Mouse (Mus musculus) stomach, embryonic 16.5 days (tissue): ENCODE measurements at regions not wholly inside any gene's neighbourhood (a gene's known extent, or its start where the extent isn't known, plus 50 kb on each side); places are given as distances from the start of the nearest gene placed in this dataset.

Source experiments
- ATAC-seq: fragments of 200-750 bp; cut with Nextera tagmentation; 2 replicates; pipeline ENCODE4 v1.8.0; 2017; ENCODE audit warnings: moderate number of reproducible peaks, moderate TSS enrichment; ENCODE audit not compliant: insufficient read depth, low FRiP score
- H3K27ac ChIP-seq: fragments of 300-500 bp; sonication (generic); 2 replicates; pipeline ENCODE4 v1.5.1; 2014; ENCODE audit warnings: low read length
- H3K27me3 ChIP-seq: fragments of 300-500 bp; sonication (generic); 2 replicates; pipeline ENCODE4 v1.6.1; 2014; ENCODE audit warnings: low read length, control low read depth, mixed read lengths; ENCODE audit not compliant: control insufficient read depth, insufficient read depth
- H3K36me3 ChIP-seq: fragments of 300-500 bp; sonication (generic); 2 replicates; pipeline ENCODE4 v1.6.1; 2014; ENCODE audit warnings: low read length; ENCODE audit not compliant: control insufficient read depth, insufficient read depth
- H3K4me1 ChIP-seq: fragments of 300-500 bp; sonication (generic); 2 replicates; pipeline ENCODE4 v1.6.1; 2014; ENCODE audit warnings: low read length, control low read depth, mixed read lengths; ENCODE audit not compliant: control insufficient read depth, insufficient read depth
- H3K4me2 ChIP-seq: fragments of 300-500 bp; sonication (generic); 2 replicates; pipeline ENCODE4 v1.6.1; 2014; ENCODE audit warnings: low read depth, low read length, mixed read lengths
- H3K4me3 ChIP-seq: fragments of 300-500 bp; sonication (generic); replicated peaks from 2 replicates; pipeline ENCODE4 v1.5.1; 2014; ENCODE audit warnings: mild to moderate bottlenecking, low read length
- H3K9ac ChIP-seq: fragments of 300-500 bp; sonication (generic); 2 replicates; pipeline ENCODE4 v1.6.1; 2014; ENCODE audit warnings: low read length
- H3K9me3 ChIP-seq: fragments of 300-500 bp; sonication (generic); replicated peaks from 2 replicates; pipeline ENCODE4 v1.6.1; 2016; ENCODE audit warnings: low read length, control low read depth; ENCODE audit not compliant: control insufficient read depth
- WGBS: fragments of 180-500 bp; shearing (Covaris S2); extraction: QIAGEN DNeasy Blood & Tissue Kit; methylation state at CpG from one replicate; pipeline ENCODE4 v1.1.7; 2014; 5-methylcytosine and 5-hydroxymethylcytosine counted together

DNA sequence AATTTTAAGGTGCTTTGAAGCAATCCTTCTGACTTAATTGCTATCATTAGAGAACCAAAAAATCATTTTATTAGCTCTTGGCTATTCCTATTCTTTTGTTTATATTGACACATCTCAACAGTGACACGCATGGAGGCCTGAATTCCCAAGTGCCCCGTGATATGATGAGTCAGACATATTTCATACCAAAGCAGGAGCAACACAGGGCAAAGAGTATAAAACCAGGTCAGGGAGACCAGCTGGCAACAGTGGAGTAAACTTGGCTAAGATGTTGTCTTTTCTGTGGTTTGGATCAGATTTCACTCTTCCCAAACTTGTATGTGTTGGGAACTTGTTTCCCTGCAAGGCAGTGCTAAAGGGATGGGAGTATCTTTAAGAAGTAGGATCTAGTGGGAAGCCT lies 500.6 kb upstream of the Camk1g start:
- Histone ChIP-seq H3K36me3 (no peaks in the 10 kb centered on the region), H3K9me3 (no peaks in the 10 kb centered on the region), H3K4me1 (no peaks in the 10 kb centered on the region), H3K27ac (no peak overlapping the region), H3K4me2 (no peak overlapping the region), H3K27me3 (no peaks in the 10 kb centered on the region), H3K4me3 (no peak overlapping the region), H3K9ac (no peak overlapping the region)
- WGBS, result 58% methylated on average over 2 of the region's 2 CpGs
- ATAC-seq, result no peak

DNA sequence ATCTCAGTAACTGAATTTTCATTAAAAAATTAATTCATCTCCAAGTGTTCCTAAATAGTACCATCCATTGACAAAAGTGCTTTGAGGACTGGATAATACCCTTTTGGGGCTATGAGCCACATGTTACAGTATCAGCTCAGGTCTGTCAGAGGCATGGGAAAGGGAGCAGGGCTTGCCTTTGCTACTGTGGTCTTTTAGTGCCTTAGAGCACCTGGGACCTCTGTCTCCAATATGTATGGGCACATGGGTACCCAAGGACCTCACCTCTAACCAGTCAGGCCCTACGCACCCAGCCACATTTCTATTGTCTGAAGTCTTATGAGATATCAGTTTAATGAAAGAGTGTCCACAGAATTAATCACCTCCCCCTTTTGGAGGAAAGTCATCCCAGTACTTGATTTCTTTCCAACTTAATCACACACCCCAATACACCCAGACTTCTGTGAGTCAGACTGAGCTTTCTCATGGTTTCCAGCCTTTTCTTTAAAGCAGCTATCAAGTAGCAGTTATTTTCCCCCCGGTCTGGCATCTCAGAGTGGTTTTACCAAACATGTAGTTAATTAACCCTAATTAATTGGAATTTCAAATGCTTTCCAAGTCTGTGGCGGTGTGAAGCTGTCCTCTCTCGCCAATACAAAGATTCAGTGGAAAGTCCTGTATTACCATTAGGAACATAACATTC lies 498.7 kb upstream of the Camk1g start:
- 86% methylated on average over 4 of the region's 4 CpGs for WGBS
- no peak overlapping the region for H3K9ac ChIP-seq
- no peak overlapping the region for H3K27ac ChIP-seq
- no peak overlapping the region for H3K4me2 ChIP-seq
- ATAC-seq, result no peak
- no peaks in the 10 kb centered on the region for H3K4me1 ChIP-seq
- H3K36me3 ChIP-seq, result no peaks in the 10 kb centered on the region
- no peak overlapping the region for H3K4me3 ChIP-seq
- no peaks in the 10 kb centered on the region for H3K27me3 ChIP-seq
- H3K9me3 ChIP-seq, result no peaks in the 10 kb centered on the region

DNA sequence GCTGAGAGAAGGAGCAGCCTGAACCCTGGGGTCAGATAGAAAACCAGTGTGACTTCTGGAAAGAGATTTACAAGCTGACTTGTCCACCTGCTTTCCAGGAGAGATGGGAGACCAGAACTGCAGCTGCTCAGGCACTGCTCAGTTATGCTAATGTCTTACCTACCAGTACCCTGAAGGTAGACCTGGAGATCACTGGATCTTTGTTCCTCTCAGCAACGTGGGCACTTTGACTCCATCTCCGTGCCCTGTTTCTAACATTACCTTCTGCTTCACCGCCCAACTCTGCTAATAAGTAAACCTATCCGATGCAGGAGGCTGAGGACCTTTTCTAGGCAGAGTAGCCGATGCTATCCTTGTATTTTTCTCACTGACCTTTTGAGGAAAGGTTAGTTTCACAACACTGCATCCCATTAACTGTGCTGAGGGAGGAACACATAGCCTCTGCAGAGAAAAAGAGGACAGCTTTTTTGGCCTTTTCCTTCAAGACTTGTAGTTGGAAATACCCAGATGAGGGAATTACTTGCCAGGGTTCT lies 490.7 kb upstream of the Camk1g start:
- H3K4me2 ChIP-seq, result no peak overlapping the region
- peak overlapping the region; percentile 54; the same call in 1 of the 2 replicates for H3K27ac ChIP-seq
- no peaks in the 10 kb centered on the region for H3K27me3 ChIP-seq
- no peaks in the 10 kb centered on the region for H3K36me3 ChIP-seq
- H3K9ac ChIP-seq, result no peak overlapping the region
- H3K4me1 ChIP-seq, result 0 out of 2 replicates have a peak, but pooled peaks cover 7% of the 10 kb centered on the region
- 74% methylated on average over 5 of the region's 5 CpGs for WGBS
- no peak overlapping the region for H3K4me3 ChIP-seq
- no peak for ATAC-seq
- H3K9me3 ChIP-seq, result no peaks in the 10 kb centered on the region

DNA sequence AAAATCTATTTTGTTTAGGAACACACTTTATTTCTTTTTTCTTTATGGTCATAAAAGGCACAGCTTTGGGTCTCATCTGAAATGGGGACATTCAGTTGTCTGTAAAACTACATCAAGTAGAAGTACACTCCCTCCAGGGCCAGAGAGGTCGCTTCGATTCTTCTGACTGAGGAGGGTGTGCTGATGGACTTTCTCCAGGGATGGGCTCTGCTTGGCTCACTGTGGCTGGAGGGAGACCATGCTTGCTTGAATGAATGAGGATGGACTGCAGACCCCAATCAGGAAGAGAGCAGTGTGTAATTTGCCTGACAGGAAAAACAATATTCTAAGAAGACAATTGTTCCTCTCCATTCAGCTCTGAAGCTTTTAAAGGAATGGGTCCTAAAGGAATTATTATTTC lies 490.3 kb upstream of the Camk1g start:
- H3K27me3 ChIP-seq, result no peaks in the 10 kb centered on the region
- no peak overlapping the region for H3K9ac ChIP-seq
- no peaks in the 10 kb centered on the region for H3K36me3 ChIP-seq
- peak overlapping the region; percentile 54; the same call in 1 of the 2 replicates for H3K27ac ChIP-seq
- 60% methylated on average over 2 of the region's 2 CpGs for WGBS
- no peak overlapping the region for H3K4me3 ChIP-seq
- H3K4me2 ChIP-seq, result no peak overlapping the region
- H3K9me3 ChIP-seq, result no peaks in the 10 kb centered on the region
- H3K4me1 ChIP-seq, result 0 out of 2 replicates have a peak, but pooled peaks cover 7% of the 10 kb centered on the region
- no peak for ATAC-seq

DNA sequence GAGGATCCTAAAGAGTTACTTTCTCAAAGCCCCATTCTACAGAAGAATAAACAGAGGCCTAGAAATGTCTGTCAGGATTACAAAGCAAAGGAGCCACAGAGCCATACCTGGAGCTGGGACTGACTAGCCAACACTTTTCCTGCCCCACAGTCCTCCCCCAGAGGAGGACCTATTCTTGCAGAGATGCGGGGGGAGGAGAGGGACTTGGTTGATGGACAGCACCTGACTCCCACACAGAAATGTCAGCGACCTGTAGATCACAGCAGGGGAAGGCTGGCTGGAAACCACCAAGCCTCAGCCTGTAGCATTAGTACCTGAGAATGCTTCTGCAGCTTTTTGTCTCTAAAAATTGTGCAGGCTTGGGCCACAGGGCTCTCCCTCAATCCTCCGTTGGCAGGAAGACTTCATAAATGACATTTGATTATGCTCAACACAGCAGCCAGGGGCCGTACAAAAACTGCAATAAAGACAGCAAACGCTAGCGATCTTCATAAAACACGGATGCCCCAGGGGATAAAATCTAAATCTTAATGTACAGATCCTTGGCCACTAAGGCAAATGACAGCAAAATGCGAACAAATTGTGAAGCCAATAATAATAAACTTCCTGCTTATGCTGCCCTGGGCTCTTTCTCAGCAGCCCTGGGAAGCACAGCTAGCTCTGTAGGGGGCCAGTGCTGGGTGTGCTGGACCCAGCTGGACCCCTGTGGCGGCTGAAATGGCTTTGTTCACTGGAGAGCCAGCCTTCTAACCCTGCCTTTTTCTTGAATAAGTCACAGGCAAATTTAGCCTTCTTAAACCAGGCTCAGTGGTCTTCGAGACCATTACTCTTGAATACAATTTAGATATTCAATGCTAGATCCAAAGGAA lies 489.4 kb upstream of the Camk1g start:
- Histone ChIP-seq H3K36me3 (no peaks in the 10 kb centered on the region), H3K4me3 (no peak overlapping the region), H3K27ac (peak overlapping the region; percentile 53; the same call in 1 of the 2 replicates), H3K9ac (no peak overlapping the region), H3K4me2 (no peak overlapping the region), H3K27me3 (no peaks in the 10 kb centered on the region), H3K4me1 (0 out of 2 replicates have a peak, but pooled peaks cover 7% of the 10 kb centered on the region), H3K9me3 (no peaks in the 10 kb centered on the region)
- no peak; the same call in 1 of the 2 replicates for ATAC-seq
- WGBS, result 38% methylated on average over 10 of the region's 10 CpGs

DNA sequence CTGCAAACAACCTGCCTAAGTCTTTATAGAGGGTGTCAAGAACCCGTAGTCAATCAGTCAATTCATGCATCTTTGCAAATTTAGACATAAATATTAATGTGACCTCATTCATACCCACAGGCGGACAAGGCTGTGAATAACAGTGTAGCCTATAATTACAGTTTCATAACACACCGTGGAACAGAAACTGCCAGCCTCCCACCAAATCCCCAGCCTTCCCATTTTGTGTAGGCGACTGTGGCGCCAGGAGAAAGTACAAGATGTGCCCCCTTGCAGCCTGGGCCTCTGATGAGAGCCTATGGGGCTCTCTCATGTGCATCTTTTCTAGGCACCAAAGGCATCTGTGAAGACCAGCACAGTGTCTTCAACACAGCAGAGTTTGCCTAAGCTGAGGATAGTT lies 477.8 kb upstream of the Camk1g start:
- Histone ChIP-seq H3K4me2 (no peak overlapping the region), H3K4me3 (no peak overlapping the region)

DNA sequence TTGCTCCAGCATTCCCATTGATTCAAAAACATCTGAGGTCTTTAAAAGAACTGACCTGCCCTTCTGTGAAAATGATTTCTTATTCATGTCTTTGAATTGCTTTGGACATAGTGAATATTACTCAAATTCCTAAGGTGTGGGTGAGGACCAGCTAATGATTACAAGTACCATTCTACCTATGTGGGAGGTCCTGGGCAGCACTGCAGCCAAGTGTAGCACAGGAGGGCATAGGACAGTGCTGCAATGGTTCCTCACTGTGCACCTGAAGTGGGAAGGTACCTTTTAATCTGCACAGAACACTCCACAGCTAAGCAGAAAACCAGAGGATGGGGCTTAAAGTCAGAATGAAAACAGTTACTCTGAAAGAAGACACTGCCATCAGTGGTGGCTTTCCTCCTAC lies 474.8 kb upstream of the Camk1g start:
- Histone ChIP-seq H3K27ac (no peak overlapping the region), H3K36me3 (no peaks in the 10 kb centered on the region), H3K4me3 (no peak overlapping the region), H3K9ac (no peak overlapping the region), H3K4me1 (no peaks in the 10 kb centered on the region), H3K27me3 (no peaks in the 10 kb centered on the region), H3K4me2 (no peak overlapping the region), H3K9me3 (no peaks in the 10 kb centered on the region)
- ATAC-seq, result no peak

More for the DNA sequence above, 477.8 kb upstream of the Camk1g start:
- Histone ChIP-seq H3K9ac (no peak overlapping the region), H3K27ac (no peak overlapping the region), H3K27me3 (no peaks in the 10 kb centered on the region), H3K4me1 (no peaks in the 10 kb centered on the region), H3K36me3 (no peaks in the 10 kb centered on the region), H3K9me3 (no peaks in the 10 kb centered on the region)
- WGBS, result 83% methylated on average over 5 of the region's 5 CpGs
- no peak for ATAC-seq

DNA sequence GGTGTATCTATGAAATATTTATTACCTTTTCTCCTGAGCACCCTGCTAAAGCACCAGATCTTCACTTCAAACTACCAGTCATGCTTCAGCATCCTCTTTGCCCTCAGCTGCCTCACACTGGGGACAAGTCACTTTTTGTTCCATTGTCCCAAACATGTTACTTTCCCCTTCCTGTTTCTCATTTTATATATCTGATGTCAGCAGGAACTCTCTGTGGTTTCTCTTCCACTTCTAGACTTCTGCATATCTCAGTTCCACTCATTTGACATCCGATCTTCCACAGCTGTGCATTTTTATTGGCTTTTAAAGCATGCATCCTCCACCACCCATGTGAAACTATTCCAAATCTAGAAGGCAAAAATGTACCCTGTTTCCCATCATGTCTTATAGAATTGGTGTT lies 474.4 kb upstream of the Camk1g start:
- no peak overlapping the region for H3K4me2 ChIP-seq
- H3K9ac ChIP-seq, result no peak overlapping the region
- no peak for ATAC-seq
- H3K36me3 ChIP-seq, result no peaks in the 10 kb centered on the region
- WGBS, result 33% methylated on average over 1 of the region's 1 CpGs
- H3K27me3 ChIP-seq, result no peaks in the 10 kb centered on the region
- H3K4me3 ChIP-seq, result no peak overlapping the region
- no peaks in the 10 kb centered on the region for H3K9me3 ChIP-seq
- no peaks in the 10 kb centered on the region for H3K4me1 ChIP-seq
- H3K27ac ChIP-seq, result no peak overlapping the region

DNA sequence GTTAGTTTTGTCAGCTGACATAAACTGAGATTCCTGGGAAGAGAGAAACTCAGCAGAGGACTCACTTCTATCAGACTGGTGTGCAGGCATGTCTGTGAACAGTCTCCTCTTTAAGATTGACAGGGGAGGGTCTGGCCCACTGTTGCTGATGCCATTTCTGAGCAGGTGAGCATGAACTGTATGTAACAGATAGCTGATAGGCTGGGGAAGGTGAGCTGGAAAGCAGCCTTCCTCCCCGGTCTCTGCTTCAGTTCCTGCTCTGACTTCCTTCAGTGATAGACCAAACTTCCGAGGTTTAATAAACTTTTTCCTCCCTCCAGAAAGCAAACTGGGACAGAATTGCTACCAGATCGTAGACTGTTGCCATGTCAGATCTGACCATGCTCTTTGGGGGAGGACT lies 430.9 kb upstream of the Camk1g start:
- Histone ChIP-seq H3K4me1 (no peaks in the 10 kb centered on the region), H3K4me3 (no peak overlapping the region), H3K4me2 (no peak overlapping the region), H3K36me3 (no peaks in the 10 kb centered on the region), H3K27ac (no peak overlapping the region), H3K9ac (no peak overlapping the region), H3K9me3 (no peaks in the 10 kb centered on the region), H3K27me3 (no peaks in the 10 kb centered on the region)
- ATAC-seq, result no peak
- 60% methylated on average over 3 of the region's 3 CpGs for WGBS
